Mouse (Mus musculus) R1 (cell line): ENCODE measurements at regions not wholly inside any gene's neighbourhood (a gene's known extent, or its start where the extent isn't known, plus 50 kb on each side); places are given as distances from the start of the nearest gene placed in this dataset.

ENCODE experiments used
- DNase-seq: peaks from one replicate; pipeline ENCODE4 v3.0.0-alpha.2; 2018; ENCODE audit warnings: low read depth, low spot score

- DNase-seq: peak; percentile 57
Measured at GRCm38 (mm10) chr8:23504704-23505103, 1093.5 kb downstream of the Mrps31 start.

DNA sequence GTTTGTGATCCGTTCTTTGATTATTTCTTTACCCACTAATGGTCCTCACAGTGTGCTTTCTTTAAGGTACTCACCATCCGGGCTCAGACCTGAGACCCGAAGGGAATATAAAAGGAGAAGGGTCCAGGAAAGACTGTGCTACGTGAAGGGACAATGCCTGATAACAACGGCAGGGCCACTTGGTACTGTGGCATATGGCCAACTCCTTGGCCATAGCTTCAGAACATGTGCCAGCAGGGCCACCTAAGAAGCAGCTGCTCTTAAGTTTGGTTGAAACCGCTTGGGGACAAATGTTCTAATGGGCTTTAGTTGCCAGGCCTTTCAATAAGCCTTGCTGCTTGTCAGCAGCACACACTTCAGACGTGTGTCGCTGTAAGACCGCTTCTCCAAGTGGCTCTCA lies 1094.1 kb downstream of the Mrps31 start:
- DNase-seq: no peak

DNA sequence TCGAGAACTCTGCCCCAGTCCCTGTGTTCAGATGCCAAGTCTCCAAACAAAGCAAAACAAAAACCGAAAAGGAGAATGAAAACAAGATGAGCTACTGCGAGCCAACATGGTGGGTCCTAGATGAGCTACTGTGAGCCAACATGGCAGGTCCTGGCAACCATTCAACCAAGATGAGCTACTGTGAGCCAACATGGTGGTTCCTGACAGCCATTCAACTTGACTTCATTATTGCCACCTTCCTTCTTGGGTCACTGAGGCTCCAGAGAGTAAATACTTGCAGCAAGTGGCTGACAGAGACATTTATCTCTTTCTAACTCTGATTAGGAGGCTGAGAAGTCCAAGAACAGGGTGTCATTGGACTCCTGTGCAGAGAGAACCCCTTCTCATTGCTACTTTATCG lies 1094.8 kb downstream of the Mrps31 start:
- DNase-seq: no peak

GRCm38 (mm10) chr8:23507661-23508060 lies 1096.5 kb downstream of the Mrps31 start:
- no peak for DNase-seq

- DNase-seq: no peak
Measured at GRCm38 (mm10) chr8:23510076-23510475, 1098.9 kb downstream of the Mrps31 start.

GRCm38 (mm10) chr8:23510561-23510960 lies 1099.4 kb downstream of the Mrps31 start:
- DNase-seq: no peak

GRCm38 (mm10) chr8:23511264-23511663 lies 1100.1 kb downstream of the Mrps31 start:
- DNase-seq: no peak

- DNase-seq: no peak
Measured at GRCm38 (mm10) chr8:23511792-23512191, 1100.6 kb downstream of the Mrps31 start.

DNA sequence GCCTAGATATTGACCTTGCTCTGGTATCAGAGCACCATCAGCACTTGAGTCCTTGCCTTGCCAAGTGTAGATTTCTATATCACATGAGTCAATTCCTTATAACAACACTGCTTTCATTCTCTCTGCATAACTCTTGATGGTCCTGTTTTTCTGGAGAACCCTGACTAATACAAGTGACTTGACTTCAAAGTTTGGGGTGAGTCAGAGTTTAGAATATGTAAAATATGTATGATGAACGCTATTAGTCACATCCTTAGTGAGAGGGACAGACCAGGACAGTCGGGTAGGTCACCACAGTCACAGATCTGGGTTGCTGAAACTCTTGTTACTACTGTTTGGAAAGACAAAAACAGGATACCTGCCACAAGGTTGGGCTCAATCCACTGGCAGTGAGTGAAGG lies 1105.3 kb downstream of the Mrps31 start:
- DNase-seq: no peak

GRCm38 (mm10) chr8:23531551-23532142 lies 1120.5 kb downstream of the Mrps31 start:
- DNase-seq: peak; percentile 47

DNA sequence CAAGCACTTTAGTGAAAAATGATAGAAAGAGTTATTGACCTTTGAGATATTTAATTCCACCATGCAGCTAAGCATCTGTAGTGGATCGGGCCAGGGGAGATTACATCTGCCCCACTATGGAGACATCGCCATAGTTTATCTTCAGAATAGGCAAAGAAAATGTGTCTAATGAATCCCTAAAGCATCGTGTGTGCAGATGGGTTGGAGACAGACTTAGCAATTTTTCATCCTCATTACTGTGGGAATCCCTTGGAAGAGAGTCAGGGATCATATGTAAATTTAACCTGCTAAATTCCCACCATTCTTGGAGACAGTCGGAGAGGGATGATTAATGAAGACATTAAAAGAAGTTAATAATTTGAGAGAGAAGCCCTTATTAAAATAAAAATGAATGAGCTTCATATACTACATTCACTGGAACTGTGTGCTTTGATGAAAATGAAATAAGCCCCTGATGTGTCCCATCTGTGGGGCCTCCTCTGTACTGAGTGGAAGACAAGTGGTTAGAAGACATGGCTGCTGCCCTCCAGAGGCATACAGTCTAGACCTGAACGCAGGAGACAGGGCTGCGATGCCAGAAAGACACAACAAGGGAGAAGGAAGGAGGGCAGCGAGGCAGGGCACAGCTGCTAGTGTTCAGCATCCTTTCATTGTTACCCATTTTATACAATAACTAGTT lies 1126.7 kb downstream of the Mrps31 start:
- DNase-seq: no peak

DNA sequence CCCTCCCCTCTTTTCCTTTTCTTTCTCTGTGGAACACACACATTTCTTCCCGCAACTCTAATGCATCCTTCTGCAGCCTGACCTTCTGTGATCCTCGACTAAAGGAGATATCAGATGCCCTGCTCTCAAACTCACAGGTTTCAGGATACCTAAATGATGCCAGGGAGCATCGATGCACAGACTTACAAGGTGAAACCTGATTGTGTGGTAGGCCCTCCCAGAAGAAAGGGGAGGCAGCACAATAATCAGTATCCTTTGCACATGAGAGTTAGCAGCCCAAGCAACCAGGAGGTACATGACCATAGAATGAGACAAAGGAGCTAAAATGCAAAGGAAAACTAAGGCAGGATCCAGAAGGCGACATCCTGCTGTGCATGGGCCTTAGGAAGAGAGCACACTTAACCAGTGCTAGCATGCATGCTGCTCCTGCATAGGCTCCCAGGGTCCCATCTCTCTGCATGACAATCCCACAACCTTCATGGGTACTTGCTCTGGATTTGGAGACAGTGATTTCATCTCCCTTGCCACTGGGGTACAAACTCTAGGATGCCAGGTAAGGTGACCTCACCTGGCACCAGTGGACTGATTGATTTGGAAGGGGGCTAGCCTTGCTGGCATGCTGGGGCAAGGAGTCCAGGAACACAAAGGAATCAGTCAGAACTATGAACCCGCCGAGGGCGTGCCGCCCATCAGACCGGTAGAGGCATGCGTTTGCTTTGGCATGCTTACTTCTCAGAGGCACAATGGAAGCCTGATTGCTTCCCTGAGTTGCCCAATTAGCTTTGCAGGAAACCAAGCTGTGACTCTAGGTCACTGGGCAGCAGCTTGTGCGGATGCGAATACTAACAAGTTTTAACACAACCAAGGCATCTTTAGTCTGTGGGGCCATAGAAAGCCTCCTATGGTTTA lies 1142.7 kb downstream of the Mrps31 start:
- DNase-seq: peak; percentile 84

- peak; percentile 75 for DNase-seq
Measured at GRCm38 (mm10) chr8:23560836-23561235, 1149.7 kb downstream of the Mrps31 start.

DNA sequence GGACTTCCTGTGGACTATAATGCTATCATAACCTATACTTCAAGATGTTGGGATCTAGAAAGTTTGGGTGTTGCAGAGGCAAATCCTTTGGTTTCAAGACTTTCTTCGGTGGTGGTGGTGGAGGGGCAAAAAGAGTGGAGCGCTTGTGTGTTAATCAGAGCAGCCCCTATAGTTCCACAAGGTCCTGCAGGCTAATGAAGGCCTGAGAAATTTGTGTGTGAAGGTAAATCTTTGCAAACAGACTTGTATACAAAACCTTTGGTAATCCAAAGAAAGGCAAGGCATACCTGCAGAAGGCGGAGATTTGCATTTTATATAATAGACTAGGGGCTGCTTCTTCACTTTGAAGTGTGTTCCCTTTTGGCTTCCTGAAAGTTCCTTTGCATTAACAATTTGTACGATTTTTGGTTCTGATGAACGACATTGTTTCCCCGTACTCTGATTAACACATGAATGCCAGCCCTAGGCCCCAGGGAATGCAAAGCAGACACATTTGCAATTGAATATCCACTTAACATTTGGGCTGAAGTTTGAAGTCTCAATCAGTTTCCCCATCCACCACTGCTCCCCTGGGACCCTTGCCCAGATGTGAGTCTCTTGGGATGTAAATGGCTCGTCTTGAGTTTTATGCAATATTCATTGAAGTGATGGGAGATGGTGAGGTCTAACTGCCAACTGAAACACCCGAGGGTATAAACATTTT lies 1150.7 kb downstream of the Mrps31 start:
- peak; percentile 98 for DNase-seq

GRCm38 (mm10) chr8:23562504-23562903 lies 1151.3 kb downstream of the Mrps31 start:
- peak; percentile 83 for DNase-seq

GRCm38 (mm10) chr8:23563065-23564020 lies 1152.2 kb downstream of the Mrps31 start:
- peak; percentile 67 for DNase-seq

- peak; percentile 90 for DNase-seq
Measured at GRCm38 (mm10) chr8:23567906-23568305, 1156.7 kb downstream of the Mrps31 start.

DNA sequence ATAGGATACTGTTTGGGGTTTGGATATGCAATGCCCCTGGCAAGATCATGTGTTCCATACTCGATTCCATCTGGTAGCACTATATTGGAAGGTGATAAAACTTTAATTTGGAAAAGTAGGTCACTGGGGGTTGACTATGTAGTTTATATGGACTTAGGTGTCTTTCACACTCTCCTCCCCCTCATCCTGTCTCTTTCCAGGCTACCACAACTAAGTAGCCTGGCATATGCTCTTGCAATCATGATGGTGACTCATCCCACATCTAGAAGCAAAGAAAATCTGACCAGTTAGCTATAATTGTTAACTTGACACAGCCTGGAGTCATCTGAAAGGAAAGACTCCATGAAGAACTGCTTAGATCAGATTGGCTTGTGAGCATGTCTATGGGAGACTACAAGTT lies 1154.3 kb downstream of the Adam3 start:
- DNase-seq: no peak

GRCm38 (mm10) chr8:23580106-23580505 lies 1145.5 kb downstream of the Adam3 start:
- DNase-seq: no peak

DNA sequence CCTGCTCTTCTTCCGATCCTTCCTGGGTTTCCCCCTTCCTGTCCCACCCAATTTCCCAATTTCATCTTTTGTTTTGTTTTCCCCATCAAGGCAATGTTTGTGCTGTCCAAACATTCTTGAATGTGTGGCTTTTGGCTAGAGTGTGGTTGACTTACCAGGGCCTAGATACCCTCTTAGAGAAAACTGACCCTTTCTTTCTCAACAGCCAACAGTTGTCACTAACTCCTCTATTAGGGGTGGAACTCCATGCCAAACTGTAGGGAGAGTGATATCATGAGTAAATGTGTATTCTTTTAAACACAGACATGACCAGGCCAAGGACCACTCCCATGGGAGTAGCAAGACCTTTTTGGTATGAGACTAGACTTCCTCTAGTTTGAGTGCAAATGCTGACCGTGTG lies 1145.0 kb downstream of the Adam3 start:
- DNase-seq: no peak
